Mouse (Mus musculus) embryonic fibroblast, embryonic 13.5 days (primary cell): Measurements from ENCODE around the gene Zdhhc24.

Experiments used
- CTCF ChIP-seq: IDR thresholded peaks from 2 replicates; pipeline ENCODE4 v1.5.1; 2011; ENCODE audit warnings: mild to moderate bottlenecking, control low read depth, low read length, moderate library complexity, borderline replicate concordance; ENCODE audit not compliant: insufficient read depth
- POLR2A ChIP-seq: IDR thresholded peaks from 2 replicates; pipeline ENCODE4 v1.6.1; 2011; ENCODE audit warnings: low read depth, mild to moderate bottlenecking, control low read depth, low read length, moderate library complexity

DNA sequence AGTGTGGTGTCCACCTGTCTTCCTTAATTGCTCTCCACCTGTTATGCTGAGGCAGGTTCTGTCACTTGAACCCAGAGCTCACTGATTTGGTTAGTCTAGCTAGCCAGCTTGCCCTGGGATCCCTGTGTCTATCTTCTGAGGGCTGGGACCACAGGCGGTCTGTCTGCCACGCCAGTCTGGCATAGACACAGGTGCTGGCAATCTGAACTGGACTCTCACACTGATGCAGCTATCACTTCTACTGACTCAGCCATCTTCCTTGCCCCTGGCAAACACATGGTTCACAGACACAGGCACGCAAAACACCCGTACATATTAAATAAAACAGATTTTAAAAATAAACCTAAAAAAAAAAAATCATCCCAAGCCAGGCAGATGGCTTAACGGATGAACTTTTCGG, 41.4 kb upstream of the Zdhhc24 start:
- TF ChIP-seq CTCF (no peak), POLR2A (no peak)
